Mouse (Mus musculus): ENCODE data around the gene Cd38. TPM values are rescaled to one million over a fixed set of nuclear protein-coding genes. Genes with fewer than 3 reads are reported as not detected.

Cd38 gene
- 6.4 and 6.6 TPM in 2 replicates for polyA plus RNA-seq (2016; fragmentation: Nextera tagmentation; extraction: Ambion mirVana)

DNA sequence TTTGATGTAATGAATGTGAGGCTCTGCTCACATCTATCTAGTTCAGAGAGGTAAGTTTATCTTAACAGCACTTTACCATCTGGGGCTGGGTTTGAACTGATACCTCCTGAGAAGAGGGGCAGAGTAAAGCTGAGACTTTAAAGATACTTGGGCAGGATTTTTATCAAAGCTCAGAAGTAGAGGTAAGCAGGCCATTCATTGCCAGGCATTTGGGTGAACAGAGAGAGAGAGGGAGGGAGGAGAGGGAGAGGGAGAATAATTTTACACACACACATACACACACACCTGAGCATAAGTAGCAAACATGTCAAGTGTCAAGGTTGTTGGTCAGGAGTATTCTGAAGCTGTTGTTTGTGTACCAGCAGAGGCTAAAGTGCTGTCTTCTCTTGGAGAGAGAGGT lies at the start of gene Cd38:
Cd38 (plus strand) TSS at position 301 of the 400 bp plus-strand sequence.
- peaks cover 12% of the 10 kb centered on the region for H3K4me1 ChIP-seq
- peak within 1 kb of the TSS; percentile 54 for H3K4me3 ChIP-seq
- H3K27me3 ChIP-seq (ENCODE audit: low read depth, poor library complexity, severe bottlenecking): peaks cover 13% of the 10 kb centered on the region
- peak within 1 kb of the TSS; percentile 76 for H3K27ac ChIP-seq (replicated peaks)
- no peaks in the 10 kb centered on the region for H3K9me3 ChIP-seq (replicated peaks)
- no peak for DNase-seq (ENCODE audit: low spot score)
- H3K36me3 ChIP-seq: no peaks in the 10 kb centered on the region

DNA sequence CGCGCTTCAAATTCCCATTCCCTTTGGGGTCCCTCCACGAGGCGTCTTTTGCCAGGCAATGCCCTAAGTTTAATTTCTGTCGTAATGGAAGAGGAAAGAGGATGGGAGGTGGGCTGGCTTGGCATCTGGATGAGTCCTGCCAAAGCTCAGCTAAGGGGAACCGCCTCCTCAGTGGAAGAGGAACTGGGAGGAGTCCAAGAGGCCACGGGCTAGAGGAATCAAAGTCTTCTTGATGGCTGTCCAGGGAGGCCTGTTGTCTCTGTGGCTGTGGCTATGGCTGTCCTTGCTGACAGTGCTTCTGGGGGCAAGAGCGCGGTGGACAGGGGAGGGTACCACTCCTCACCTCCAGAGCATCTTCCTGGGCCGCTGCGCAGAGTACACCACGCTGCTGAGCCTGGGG lies 49.7 kb upstream of the Cd38 start, which contains the start of gene Bst1:
Bst1 (plus strand) TSS at position 191 of the 400 bp plus-strand sequence.
- Histone ChIP-seq H3K27me3 (ENCODE audit: low read depth, poor library complexity, severe bottlenecking) (0 out of 2 replicates have a peak, but pooled peaks cover 3% of the 10 kb centered on the region), H3K36me3 (no peaks in the 10 kb centered on the region), H3K4me3 (no peak within 1 kb of the TSS), H3K4me1 (peaks cover 6% of the 10 kb centered on the region; the same call in 1 of the 2 replicates), H3K9me3 (replicated peaks) (no peaks in the 10 kb centered on the region), H3K27ac (replicated peaks) (peak within 1 kb of the TSS; percentile 13; the same call in 1 of the 2 replicates)
- no peak for DNase-seq (ENCODE audit: low spot score)
- 53% methylated on average over 12 of the region's 12 CpGs for WGBS

DNA sequence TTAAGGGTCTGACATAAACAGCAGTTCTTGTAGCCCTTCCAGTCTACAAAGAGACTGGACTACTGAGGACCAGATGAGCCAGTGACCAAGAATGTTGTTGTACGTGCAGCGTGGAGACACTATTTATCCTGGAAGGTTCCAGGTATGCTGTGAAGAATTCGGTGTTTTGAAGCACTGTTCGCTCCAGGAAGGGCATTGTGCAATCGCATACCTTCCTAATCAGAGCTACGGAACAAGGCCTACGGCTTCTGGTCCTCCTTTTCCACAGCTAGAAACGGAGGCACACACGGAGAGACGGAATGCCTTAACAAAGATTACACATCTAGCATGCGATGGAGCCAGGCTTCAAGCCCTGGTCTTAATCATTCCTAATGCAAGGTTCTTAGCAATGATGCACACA lies 47.6 kb upstream of the Cd38 start:
- DNase-seq (ENCODE audit: low spot score): no peak
- Histone ChIP-seq H3K27me3 (ENCODE audit: low read depth, poor library complexity, severe bottlenecking) (0 out of 2 replicates have a peak, but pooled peaks cover 3% of the 10 kb centered on the region), H3K36me3 (no peaks in the 10 kb centered on the region), H3K4me1 (peaks cover 6% of the 10 kb centered on the region; the same call in 1 of the 2 replicates), H3K9me3 (replicated peaks) (no peaks in the 10 kb centered on the region), H3K27ac (replicated peaks) (no peak overlapping the region), H3K4me3 (no peak overlapping the region)
- 94% methylated on average over 11 of the region's 11 CpGs for WGBS

DNA sequence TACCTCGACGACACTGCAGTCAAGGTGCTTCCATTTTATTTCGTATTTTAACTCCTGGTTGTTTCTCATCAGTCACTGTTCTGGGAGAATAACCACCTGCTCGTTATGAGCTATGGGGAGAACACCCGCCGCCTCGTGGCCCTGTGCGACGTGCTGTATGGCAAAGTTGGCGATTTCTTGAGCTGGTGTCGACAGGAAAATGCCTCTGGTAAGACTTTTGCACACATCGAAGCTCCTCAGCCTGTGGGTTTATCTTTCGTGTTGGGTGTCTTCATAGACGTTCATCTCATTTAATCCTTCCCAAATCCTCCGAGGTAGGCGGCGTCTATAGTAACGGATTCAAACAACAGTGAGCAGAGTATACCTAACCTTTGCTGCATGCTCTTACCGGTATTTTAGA lies 46.8 kb upstream of the Cd38 start, which contains the start of gene Fbxl5:
Fbxl5 (minus strand) TSS at position 101 of the 400 bp plus-strand sequence.
- 0 out of 2 replicates have a peak, but pooled peaks cover 3% of the 10 kb centered on the region for H3K27me3 ChIP-seq (ENCODE audit: low read depth, poor library complexity, severe bottlenecking)
- no peak within 1 kb of the TSS for H3K4me3 ChIP-seq
- no peaks in the 10 kb centered on the region for H3K36me3 ChIP-seq
- no peaks in the 10 kb centered on the region for H3K9me3 ChIP-seq (replicated peaks)
- WGBS: 84% methylated on average over 19 of the region's 19 CpGs
- H3K27ac ChIP-seq (replicated peaks): no peak within 1 kb of the TSS
- H3K4me1 ChIP-seq: peaks cover 6% of the 10 kb centered on the region; the same call in 1 of the 2 replicates
- DNase-seq (ENCODE audit: low spot score): no peak

GRCm38 (mm10) chr5:43822199-43822598 lies 46.2 kb upstream of the Cd38 start:
- no peaks in the 10 kb centered on the region for H3K36me3 ChIP-seq
- 80% methylated on average over 8 of the region's 8 CpGs for WGBS
- 0 out of 2 replicates have a peak, but pooled peaks cover 3% of the 10 kb centered on the region for H3K27me3 ChIP-seq (ENCODE audit: low read depth, poor library complexity, severe bottlenecking)
- DNase-seq (ENCODE audit: low spot score): no peak
- H3K9me3 ChIP-seq (replicated peaks): no peaks in the 10 kb centered on the region
- peaks cover 6% of the 10 kb centered on the region; the same call in 1 of the 2 replicates for H3K4me1 ChIP-seq
- no peak overlapping the region for H3K27ac ChIP-seq (replicated peaks)
- H3K4me3 ChIP-seq: no peak overlapping the region

DNA sequence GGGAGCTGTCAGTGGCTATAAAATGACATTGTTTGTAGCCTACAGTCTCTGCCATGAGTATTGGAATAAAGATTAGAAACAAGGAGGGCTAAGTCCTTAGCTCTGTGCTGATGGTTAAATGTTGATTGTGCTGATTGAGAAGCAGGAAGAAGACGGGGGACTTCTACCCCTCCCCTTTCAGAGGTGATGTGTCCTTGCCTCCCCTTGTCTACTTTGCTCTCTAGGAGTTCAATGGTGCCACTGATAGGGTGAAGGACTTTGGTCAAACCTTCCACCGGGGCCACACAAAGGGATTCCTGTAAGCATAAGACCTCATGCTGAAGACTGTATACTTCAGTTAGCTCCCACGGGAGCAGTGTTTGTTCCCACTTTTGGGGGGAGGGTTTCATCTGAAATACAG lies 45.5 kb upstream of the Cd38 start:
- no peak overlapping the region for H3K27ac ChIP-seq (replicated peaks)
- 0 out of 2 replicates have a peak, but pooled peaks cover 3% of the 10 kb centered on the region for H3K27me3 ChIP-seq (ENCODE audit: low read depth, poor library complexity, severe bottlenecking)
- no peaks in the 10 kb centered on the region for H3K9me3 ChIP-seq (replicated peaks)
- 84% methylated on average over 3 of the region's 3 CpGs for WGBS
- H3K4me3 ChIP-seq: no peak overlapping the region
- peaks cover 6% of the 10 kb centered on the region; the same call in 1 of the 2 replicates for H3K4me1 ChIP-seq
- DNase-seq (ENCODE audit: low spot score): no peak
- no peaks in the 10 kb centered on the region for H3K36me3 ChIP-seq

DNA sequence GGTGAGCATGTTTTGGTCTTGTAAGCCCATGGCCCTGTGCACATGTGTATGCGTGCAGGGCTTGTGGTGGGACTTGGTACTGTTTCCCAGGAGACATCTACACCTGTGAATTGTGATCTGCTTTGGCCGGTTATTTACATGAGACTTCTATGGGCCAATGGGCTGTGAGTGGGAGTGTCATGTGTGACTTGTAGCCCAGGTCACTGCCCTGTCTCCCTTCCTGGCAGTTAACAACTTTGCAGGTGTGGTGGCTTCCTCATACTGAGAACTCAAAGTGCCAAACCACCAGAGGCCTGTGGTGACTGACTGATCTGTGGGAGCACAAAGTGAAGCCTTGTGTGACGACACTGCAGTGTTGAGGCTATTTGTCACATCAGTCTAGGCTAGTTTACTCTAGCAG lies 43.8 kb upstream of the Cd38 start:
- no peak overlapping the region for H3K27ac ChIP-seq (replicated peaks)
- H3K9me3 ChIP-seq (replicated peaks): no peaks in the 10 kb centered on the region
- H3K4me3 ChIP-seq: no peak overlapping the region
- no peaks in the 10 kb centered on the region for H3K36me3 ChIP-seq
- no peaks in the 10 kb centered on the region for H3K27me3 ChIP-seq (ENCODE audit: low read depth, poor library complexity, severe bottlenecking)
- whole genome bisulfite sequencing: 88% methylated on average over 3 of the region's 3 CpGs
- no peak for DNase-seq (ENCODE audit: low spot score)
- no peaks in the 10 kb centered on the region for H3K4me1 ChIP-seq

GRCm38 (mm10) chr5:43826883-43827282 lies 41.5 kb upstream of the Cd38 start:
- Histone ChIP-seq H3K36me3 (no peaks in the 10 kb centered on the region), H3K4me3 (no peak overlapping the region), H3K9me3 (replicated peaks) (no peaks in the 10 kb centered on the region), H3K4me1 (no peaks in the 10 kb centered on the region), H3K27me3 (ENCODE audit: low read depth, poor library complexity, severe bottlenecking) (no peaks in the 10 kb centered on the region), H3K27ac (replicated peaks) (no peak overlapping the region)
- no peak for DNase-seq (ENCODE audit: low spot score)
- WGBS: 84% methylated on average over 2 of the region's 2 CpGs

- no peaks in the 10 kb centered on the region for H3K4me1 ChIP-seq
- WGBS: 92% methylated on average over 9 of the region's 9 CpGs
- DNase-seq (ENCODE audit: low spot score): no peak
Observed at GRCm38 (mm10) chr5:43827366-43827765, 41.0 kb upstream of the Cd38 start.

DNA sequence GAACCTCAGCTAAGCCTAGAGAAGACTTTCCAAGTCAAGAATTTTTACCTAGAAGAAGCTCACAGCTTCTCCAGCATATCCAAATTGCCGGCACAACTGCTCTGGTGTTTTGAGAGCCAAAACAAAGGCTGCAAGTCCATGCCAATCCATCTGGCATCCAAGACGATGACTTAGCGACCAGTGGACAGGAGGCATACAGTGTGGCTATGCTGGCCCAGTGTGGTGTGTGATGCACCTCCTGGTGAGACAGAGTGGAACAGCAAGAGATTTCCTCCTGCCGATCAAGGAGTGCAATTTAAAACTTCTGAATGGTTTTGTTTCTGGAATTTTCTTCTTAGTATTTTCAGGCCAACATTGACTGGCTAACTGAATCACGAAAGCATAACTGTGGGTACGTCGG lies 31.8 kb upstream of the Cd38 start:
- Histone ChIP-seq H3K27me3 (ENCODE audit: low read depth, poor library complexity, severe bottlenecking) (no peaks in the 10 kb centered on the region), H3K4me3 (no peak overlapping the region), H3K27ac (replicated peaks) (no peak overlapping the region), H3K36me3 (no peaks in the 10 kb centered on the region), H3K4me1 (no peaks in the 10 kb centered on the region), H3K9me3 (replicated peaks) (no peaks in the 10 kb centered on the region)
- WGBS: 94% methylated on average over 7 of the region's 7 CpGs
- DNase-seq (ENCODE audit: low spot score): no peak

More at GRCm38 (mm10) chr5:43827366-43827765, 41.0 kb upstream of the Cd38 start:
- Histone ChIP-seq H3K4me3 (no peak overlapping the region), H3K36me3 (no peaks in the 10 kb centered on the region), H3K27ac (replicated peaks) (no peak overlapping the region), H3K27me3 (ENCODE audit: low read depth, poor library complexity, severe bottlenecking) (no peaks in the 10 kb centered on the region), H3K9me3 (replicated peaks) (no peaks in the 10 kb centered on the region)

DNA sequence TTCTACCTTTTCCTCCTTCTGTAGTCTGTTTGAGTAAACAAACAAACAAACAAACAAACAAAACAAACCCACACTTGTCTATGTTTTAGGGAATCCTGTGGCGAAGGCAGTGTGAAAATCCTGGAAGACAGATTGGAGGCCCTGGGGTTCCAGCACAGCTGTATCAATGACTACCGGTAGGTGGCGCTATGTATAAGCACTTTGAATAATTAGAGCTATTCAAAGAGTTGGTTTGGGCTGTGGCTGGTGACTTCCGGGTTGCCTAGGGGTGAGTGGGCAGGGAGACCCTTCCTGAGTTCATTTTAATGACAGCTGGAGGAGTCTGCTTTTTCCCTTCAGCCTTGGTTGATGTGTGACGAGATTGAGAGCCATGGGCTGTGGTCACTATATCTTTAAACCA lies 31.0 kb upstream of the Cd38 start:
- no peaks in the 10 kb centered on the region for H3K36me3 ChIP-seq
- 53% methylated on average over 5 of the region's 5 CpGs for WGBS
- no peaks in the 10 kb centered on the region for H3K27me3 ChIP-seq (ENCODE audit: low read depth, poor library complexity, severe bottlenecking)
- H3K4me1 ChIP-seq: no peaks in the 10 kb centered on the region
- no peaks in the 10 kb centered on the region for H3K9me3 ChIP-seq (replicated peaks)
- no peak overlapping the region for H3K4me3 ChIP-seq
- no peak overlapping the region for H3K27ac ChIP-seq (replicated peaks)
- peak; percentile 39 for DNase-seq (ENCODE audit: low spot score)

DNA sequence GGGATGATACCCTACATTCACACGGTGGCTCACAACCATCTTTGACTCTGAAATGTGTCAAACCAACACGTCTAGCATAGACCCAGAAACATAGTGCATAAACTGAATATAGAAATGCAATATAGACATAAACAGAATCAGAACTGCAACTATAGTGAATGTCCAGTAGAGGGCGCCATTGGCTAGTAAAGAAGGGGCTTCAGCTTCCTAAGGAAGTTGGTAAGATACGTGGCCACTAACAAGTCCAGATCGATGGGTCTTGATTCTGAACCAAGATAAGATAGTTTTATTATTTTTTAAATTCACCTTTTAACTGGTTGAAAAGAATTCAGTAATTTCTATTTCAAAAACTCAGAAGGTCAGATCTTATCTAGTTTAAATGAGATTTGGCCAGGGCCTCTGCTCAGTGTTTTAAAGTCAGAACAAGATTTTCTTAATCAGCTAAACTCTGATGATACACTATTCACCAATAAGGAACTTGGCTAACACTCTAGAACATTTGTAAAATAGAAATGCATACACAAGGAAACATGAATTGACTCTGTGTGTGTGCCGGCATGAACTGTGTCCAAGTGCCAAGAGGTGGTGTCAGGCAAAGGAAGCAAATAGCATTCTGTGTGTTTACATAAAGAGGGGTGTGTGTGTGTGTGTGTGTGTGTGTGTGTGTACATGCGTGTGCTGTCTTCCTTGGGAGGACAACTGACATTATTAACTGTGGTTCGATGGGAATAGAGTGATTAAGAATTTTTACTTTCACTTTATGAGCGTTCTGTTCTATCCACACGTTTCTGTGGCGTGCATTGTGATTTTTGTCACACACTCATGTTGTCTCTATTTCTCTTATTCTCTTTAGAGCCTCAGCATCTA lies 27.0 kb upstream of the Cd38 start:
- peak; percentile 32 for DNase-seq (ENCODE audit: low spot score)
- H3K4me3 ChIP-seq: no peak overlapping the region
- WGBS: 53% methylated on average over 11 of the region's 11 CpGs
- no peak overlapping the region for H3K27ac ChIP-seq (replicated peaks)
- peaks cover 4% of the 10 kb centered on the region for H3K4me1 ChIP-seq
- peaks cover 4% of the 10 kb centered on the region; the same call in 1 of the 2 replicates for H3K9me3 ChIP-seq (replicated peaks)
- H3K36me3 ChIP-seq: no peaks in the 10 kb centered on the region
- no peaks in the 10 kb centered on the region for H3K27me3 ChIP-seq (ENCODE audit: low read depth, poor library complexity, severe bottlenecking)

DNA sequence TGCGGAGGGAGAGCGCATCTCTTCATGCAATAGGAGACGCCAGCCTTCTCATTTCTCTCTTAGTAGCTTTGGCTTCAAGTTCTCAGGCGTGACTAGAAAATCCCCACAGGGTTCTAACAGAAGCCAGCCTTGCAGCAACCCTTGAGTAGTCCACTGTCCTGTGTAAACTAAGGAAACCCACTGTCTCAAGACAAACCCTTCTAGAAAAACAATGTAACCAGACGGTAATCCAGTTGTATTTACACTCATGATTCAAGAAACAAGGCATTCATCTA lies 26.4 kb upstream of the Cd38 start:
- no peaks in the 10 kb centered on the region for H3K27me3 ChIP-seq (ENCODE audit: low read depth, poor library complexity, severe bottlenecking)
- DNase-seq (ENCODE audit: low spot score): no peak
- H3K4me1 ChIP-seq: peaks cover 8% of the 10 kb centered on the region
- H3K4me3 ChIP-seq: no peak overlapping the region
- H3K9me3 ChIP-seq (replicated peaks): peaks cover 4% of the 10 kb centered on the region; the same call in 1 of the 2 replicates
- WGBS: 91% methylated on average over 5 of the region's 5 CpGs
- H3K27ac ChIP-seq (replicated peaks): no peak overlapping the region
- H3K36me3 ChIP-seq: no peaks in the 10 kb centered on the region
